Mouse (Mus musculus) heart, embryonic 14.5 days (tissue): ENCODE data around the gene Ms4a4b. TPM values are rescaled to one million over a fixed set of nuclear protein-coding genes. Genes with fewer than 3 reads are reported as not detected.
"Not testable (repeated sequence)": the region's sequence is repeated elsewhere in the genome, so short reads cannot be mapped to it uniquely, and the experiment has no call there.

ENCODE experiments used
- ATAC-seq: fragments of 200-750 bp; cut with Nextera tagmentation; 2 replicates; pipeline ENCODE4 v1.8.0; 2017; ENCODE audit warnings: low read depth, moderate TSS enrichment; ENCODE audit not compliant: insufficient number of reproducible peaks, insufficient read depth, low FRiP score
- H3K27ac ChIP-seq, 2 experiments: fragments of 200-500 bp in 1 of 2; fragments of 300-500 bp in 1 of 2; sonication (generic) in 1 of 2; replicated peaks in 1 of 2; 2 replicates each; pipeline ENCODE4 v1.5.1; 2012 to 2014; ENCODE audit warnings: low read depth in 2 of 2, low read length in 2 of 2, control low read depth in 1 of 2, mild to moderate bottlenecking in 1 of 2, mixed read lengths in 1 of 2; ENCODE audit not compliant: control insufficient read depth in 1 of 2, insufficient read depth in 1 of 2
- H3K27me3 ChIP-seq: fragments of 300-500 bp; sonication (generic); 2 replicates; pipeline ENCODE4 v1.6.1; 2014; ENCODE audit warnings: mild to moderate bottlenecking, low read length, control low read depth; ENCODE audit not compliant: control insufficient read depth, insufficient read depth
- H3K36me3 ChIP-seq: fragments of 300-500 bp; sonication (generic); 2 replicates; pipeline ENCODE4 v1.6.1; 2014; ENCODE audit warnings: mild to moderate bottlenecking, control low read depth, low read length, mixed read lengths; ENCODE audit not compliant: control insufficient read depth, insufficient read depth
- H3K4me1 ChIP-seq, 2 experiments: fragments of 200-500 bp in 1 of 2; fragments of 300-500 bp in 1 of 2; sonication (generic) in 1 of 2; 2 replicates each; pipeline ENCODE4 v1.6.1; 2012 to 2014; ENCODE audit warnings: low read length in 2 of 2, control low read depth in 1 of 2, mixed read lengths in 1 of 2; ENCODE audit not compliant: control insufficient read depth in 2 of 2, insufficient read depth in 2 of 2
- H3K4me2 ChIP-seq: fragments of 300-500 bp; sonication (generic); 2 replicates; pipeline ENCODE4 v1.6.1; 2014; ENCODE audit warnings: mild to moderate bottlenecking, low read length
- H3K4me3 ChIP-seq, 2 experiments: fragments of 200-500 bp in 1 of 2; fragments of 300-500 bp in 1 of 2; sonication (generic) in 1 of 2; 2 replicates each; pipeline ENCODE4 v1.5.1; 2012 to 2014; ENCODE audit warnings: low read length in 2 of 2, mild to moderate bottlenecking in 2 of 2, control low read depth in 1 of 2, low read depth in 1 of 2, moderate library complexity in 1 of 2; ENCODE audit not compliant: control insufficient read depth in 1 of 2, insufficient read depth in 1 of 2
- H3K9ac ChIP-seq: fragments of 300-500 bp; sonication (generic); 2 replicates; pipeline ENCODE4 v1.6.1; 2014; ENCODE audit warnings: mild to moderate bottlenecking, low read length
- H3K9me3 ChIP-seq: fragments of 300-500 bp; sonication (generic); 2 replicates; pipeline ENCODE4 v1.6.1; 2016; ENCODE audit warnings: low read length, control low read depth; ENCODE audit not compliant: control insufficient read depth
- WGBS: fragments of 180-500 bp; shearing (Covaris S2); extraction: QIAGEN DNeasy Blood & Tissue Kit; methylation state at CpG from one replicate; pipeline ENCODE4 v1.1.7; 2014; 5-methylcytosine and 5-hydroxymethylcytosine counted together
- polyA plus RNA-seq: library from polyadenylated mRNA; unstranded; fragments of >200 nt; fragmentation: Nextera tagmentation; extraction: Ambion mirVana; gene quantifications from 2 replicates; pipeline ENCODE4 v1.2.1, GENCODE M21; 2014

Ms4a4b gene
- polyA plus RNA-seq, 1 experiment from 2014 or later = not detected

- not testable (repeated sequence) for H3K27me3 ChIP-seq, H3K4me1 ChIP-seq, H3K4me2 ChIP-seq, ATAC-seq, H3K9me3 ChIP-seq, H3K9ac ChIP-seq, H3K36me3 ChIP-seq, H3K27ac ChIP-seq, H3K4me3 ChIP-seq
- WGBS = 33% methylated on average over 1 of the region's 1 CpGs
Measured at GRCm38 (mm10) chr19:11468361-11468760, 25.0 kb downstream of the Ms4a4b start.

- not testable (repeated sequence) for H3K9ac ChIP-seq, H3K36me3 ChIP-seq, ATAC-seq, H3K4me1 ChIP-seq, H3K27me3 ChIP-seq, H3K9me3 ChIP-seq, H3K4me2 ChIP-seq, H3K27ac ChIP-seq, H3K4me3 ChIP-seq
- WGBS = 73% methylated on average over 4 of the region's 4 CpGs
Measured at GRCm38 (mm10) chr19:11469215-11469614, 25.9 kb downstream of the Ms4a4b start, which contains the start of gene Ms4a6c. TSS of gene Ms4a6c (plus strand) at chr19:11469366.

GRCm38 (mm10) chr19:11479714-11480113 lies 36.4 kb downstream of the Ms4a4b start:
- no peak overlapping the region for H3K27ac ChIP-seq
- no peaks in the 10 kb centered on the region for H3K27me3 ChIP-seq
- no peak overlapping the region for H3K9ac ChIP-seq
- no peaks in the 10 kb centered on the region for H3K36me3 ChIP-seq
- H3K4me2 ChIP-seq = no peak overlapping the region
- 87% methylated on average over 2 of the region's 2 CpGs for WGBS
- no peaks in the 10 kb centered on the region for H3K9me3 ChIP-seq
- no peaks in the 10 kb centered on the region for H3K4me1 ChIP-seq
- no peak for ATAC-seq
- H3K4me3 ChIP-seq = no peak overlapping the region

GRCm38 (mm10) chr19:11482684-11483083 lies 39.3 kb downstream of the Ms4a4b start:
- H3K4me1 ChIP-seq = no peaks in the 10 kb centered on the region
- no peak for ATAC-seq
- no peaks in the 10 kb centered on the region for H3K27me3 ChIP-seq
- no peak overlapping the region for H3K27ac ChIP-seq
- H3K4me3 ChIP-seq = no peak overlapping the region
- H3K4me2 ChIP-seq = no peak overlapping the region
- H3K9ac ChIP-seq = no peak overlapping the region
- H3K36me3 ChIP-seq = no peaks in the 10 kb centered on the region
- H3K9me3 ChIP-seq = no peaks in the 10 kb centered on the region
- WGBS = 80% methylated on average over 2 of the region's 2 CpGs

- WGBS = 57% methylated on average over 4 of the region's 4 CpGs
- no peaks in the 10 kb centered on the region for H3K4me1 ChIP-seq
- no peak for ATAC-seq
- no peak overlapping the region for H3K4me3 ChIP-seq
- H3K9me3 ChIP-seq = no peaks in the 10 kb centered on the region
- H3K27me3 ChIP-seq = no peaks in the 10 kb centered on the region
- no peak overlapping the region for H3K4me2 ChIP-seq
- no peak overlapping the region for H3K27ac ChIP-seq
- no peak overlapping the region for H3K9ac ChIP-seq
- H3K36me3 ChIP-seq = no peaks in the 10 kb centered on the region
Measured at GRCm38 (mm10) chr19:11483941-11484340, 40.6 kb downstream of the Ms4a4b start.

- H3K36me3 ChIP-seq = no peaks in the 10 kb centered on the region
- ATAC-seq = no peak
- no peak overlapping the region for H3K4me2 ChIP-seq
- no peaks in the 10 kb centered on the region for H3K9me3 ChIP-seq
- H3K4me1 ChIP-seq = no peaks in the 10 kb centered on the region
- no peak overlapping the region for H3K9ac ChIP-seq
- no peak overlapping the region for H3K4me3 ChIP-seq
- no peaks in the 10 kb centered on the region for H3K27me3 ChIP-seq
- WGBS = 74% methylated on average over 3 of the region's 3 CpGs
- H3K27ac ChIP-seq = no peak overlapping the region
Measured at GRCm38 (mm10) chr19:11484388-11484787, 41.0 kb downstream of the Ms4a4b start.

GRCm38 (mm10) chr19:11485266-11485665 lies 41.9 kb downstream of the Ms4a4b start:
- Histone ChIP-seq H3K9me3 (no peaks in the 10 kb centered on the region), H3K36me3 (no peaks in the 10 kb centered on the region), H3K4me1 (no peaks in the 10 kb centered on the region), H3K9ac (no peak overlapping the region), H3K4me3 (no peak overlapping the region), H3K27ac (no peak overlapping the region), H3K4me2 (no peak overlapping the region), H3K27me3 (no peaks in the 10 kb centered on the region)
- ATAC-seq = no peak
- 74% methylated on average over 3 of the region's 3 CpGs for WGBS

- Histone ChIP-seq H3K36me3 (no peaks in the 10 kb centered on the region), H3K4me1 (no peaks in the 10 kb centered on the region), H3K4me3 (no peak within 1 kb of the TSS), H3K9me3 (no peaks in the 10 kb centered on the region), H3K4me2 (no peak within 1 kb of the TSS), H3K9ac (no peak within 1 kb of the TSS), H3K27ac (no peak within 1 kb of the TSS), H3K27me3 (no peaks in the 10 kb centered on the region)
- 68% methylated on average over 2 of the region's 2 CpGs for WGBS
- ATAC-seq = no peak
Measured at GRCm38 (mm10) chr19:11485746-11486145, 42.4 kb downstream of the Ms4a4b start, which contains the start of gene Gm8369. TSS of gene Gm8369 (plus strand) at chr19:11485938.
